ENCODE assay signal across 30 mouse cellular contexts in the genomic region with DNA sequence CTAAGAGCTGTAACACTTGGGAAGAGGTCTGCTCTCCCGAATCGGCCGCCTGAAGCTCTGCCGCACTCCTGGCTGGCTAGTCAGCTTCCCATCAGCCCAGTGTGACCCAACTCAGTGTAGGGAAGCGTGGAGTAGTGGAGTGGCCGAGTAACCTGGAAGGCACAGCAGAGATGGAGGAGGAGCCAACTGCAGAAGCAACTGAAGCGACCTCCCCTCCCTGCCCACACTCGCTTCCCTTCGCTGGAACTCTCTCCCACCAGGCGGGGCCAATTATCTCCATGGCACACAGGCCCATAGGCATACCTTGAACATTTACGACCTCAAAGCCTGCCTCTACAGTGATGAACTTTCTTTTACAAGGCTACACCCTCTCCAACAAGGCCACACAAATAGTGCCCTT. TPM values are rescaled to one million over a fixed set of nuclear protein-coding genes. Genes with fewer than 3 reads are reported as not detected.
DNase-seq lines count a peak whose midpoint lies in the region; ATAC-seq lines count a peak whose summit lies in the region.
"Had no signal": no experiment of that assay in that cellular context is flagged by ENCODE, and none has a peak within 500 bp of the region (broad histone marks: within the 10 kb centered on the region; RNA-seq: fewer than 3 reads in every experiment).

No protein-coding gene starts in this region.

- no peak overlapping the region for H3K4me2 ChIP-seq in forebrain, embryonic 14.5 days (ENCODE audit: low read length)
- H3K4me2 ChIP-seq: embryonic facial prominence, embryonic 12.5 days; forebrain, embryonic 15.5 days; hindbrain, embryonic 12.5 days; limb, embryonic 12.5 days; liver, embryonic 12.5 days; stomach, embryonic 15.5 days had no signal

- 48% methylated on average over 11 of the region's 11 CpGs for WGBS in embryonic facial prominence, embryonic 10.5 days
- WGBS in forebrain, embryonic 14.5 days, result 52% methylated on average over 11 of the region's 11 CpGs

- peaks cover 1% of the 10 kb centered on the region; the same call in 1 of the 2 replicates for H3K4me1 ChIP-seq in embryonic facial prominence, embryonic 10.5 days
- no peaks in the 10 kb centered on the region for H3K4me1 ChIP-seq in forebrain, embryonic 14.5 days (ENCODE audit: control insufficient read depth, insufficient read depth, low read length)
- H3K4me1 ChIP-seq: embryonic facial prominence, embryonic 12.5 days; forebrain, embryonic 15.5 days; hindbrain, embryonic 12.5 days; stomach, embryonic 15.5 days had no signal

- no peak overlapping the region for H3K4me3 ChIP-seq in embryonic facial prominence, embryonic 10.5 days
- H3K4me3 ChIP-seq in forebrain, embryonic 14.5 days (ENCODE audit: low read depth, low read length), result no peak overlapping the region
- H3K4me3 ChIP-seq: embryonic facial prominence, embryonic 12.5 days; forebrain, embryonic 15.5 days; hindbrain, embryonic 12.5 days; layer of hippocampus, adult 2 months; left cerebral cortex, adult 2 months; limb, embryonic 12.5 days; liver, embryonic 12.5 days; stomach, embryonic 15.5 days had no signal

- ATAC-seq in forebrain, embryonic 14.5 days, result no peak
- ATAC-seq: forebrain, embryonic 15.5 days; liver, embryonic 12.5 days; liver, postnatal 0 days; lung, postnatal 0 days; midbrain, embryonic 16.5 days had no signal

- peak; percentile 1 for DNase-seq in kidney, adult 18-20 months
- DNase-seq in kidney, adult 9 months, result no peak
- peak; percentile 7 for DNase-seq in thymus, postnatal 4 days
- no peak for DNase-seq in thymus, postnatal 0 days (ENCODE audit: low spot score)
- peak; percentile 8 for DNase-seq in embryonic facial prominence, embryonic 10.5 days (ENCODE audit: low spot score)
- no peak for DNase-seq in forebrain, embryonic 14.5 days (ENCODE audit: low spot score)
- DNase-seq: adrenal gland, postnatal 14 days; B cell, adult 2 months; cerebellum, adult 11 months; cerebellum, adult 9-10 months; cerebellum, postnatal 36 days; gastrocnemius, postnatal 25 days; heart, adult 18-20 months; heart, postnatal 14 days; kidney, adult 8-10 months; kidney, postnatal 14 days; liver, postnatal 0 days; right cerebral cortex, postnatal 25 days; thymus, postnatal 25 days had no signal

- no peaks in the 10 kb centered on the region for H3K9me3 ChIP-seq in embryonic facial prominence, embryonic 10.5 days
- H3K9me3 ChIP-seq in forebrain, embryonic 14.5 days (replicated peaks; ENCODE audit: control insufficient read depth, low read length), result no peaks in the 10 kb centered on the region
- H3K9me3 ChIP-seq: embryonic facial prominence, embryonic 12.5 days; forebrain, embryonic 15.5 days; G1E; hindbrain, embryonic 12.5 days; limb, embryonic 12.5 days; liver, embryonic 12.5 days; stomach, embryonic 15.5 days had no signal

- peaks cover 15% of the 10 kb centered on the region; the same call in 1 of the 2 replicates for H3K27me3 ChIP-seq in embryonic facial prominence, embryonic 10.5 days (replicated peaks; ENCODE audit: low read depth, poor library complexity, severe bottlenecking)
- H3K27me3 ChIP-seq in forebrain, embryonic 14.5 days (replicated peaks; ENCODE audit: control insufficient read depth, insufficient read depth, low read length), result no peaks in the 10 kb centered on the region
- H3K27me3 ChIP-seq: embryonic facial prominence, embryonic 12.5 days; forebrain, embryonic 15.5 days; hindbrain, embryonic 12.5 days; stomach, embryonic 15.5 days had no signal

- H3K9ac ChIP-seq in forebrain, embryonic 14.5 days (ENCODE audit: low read length), result no peak overlapping the region
- H3K9ac ChIP-seq: embryonic facial prominence, embryonic 12.5 days; forebrain, embryonic 15.5 days; hindbrain, embryonic 12.5 days; limb, embryonic 12.5 days; liver, embryonic 12.5 days; liver, postnatal 0 days; stomach, embryonic 15.5 days had no signal

- H3K27ac ChIP-seq in embryonic facial prominence, embryonic 10.5 days (replicated peaks), result no peak overlapping the region
- H3K27ac ChIP-seq in forebrain, embryonic 14.5 days (ENCODE audit: low read depth, low read length), result no peak overlapping the region
- H3K27ac ChIP-seq: embryonic facial prominence, embryonic 12.5 days; forebrain, embryonic 15.5 days; hindbrain, embryonic 12.5 days; layer of hippocampus, adult 2 months; left cerebral cortex, adult 2 months; limb, embryonic 12.5 days; liver, embryonic 12.5 days; stomach, embryonic 15.5 days had no signal

- peaks cover 6% of the 10 kb centered on the region for H3K36me3 ChIP-seq in embryonic facial prominence, embryonic 10.5 days (replicated peaks)
- peaks cover 3% of the 10 kb centered on the region for H3K36me3 ChIP-seq in forebrain, embryonic 14.5 days (ENCODE audit: control insufficient read depth, insufficient read depth, low read length)
- H3K36me3 ChIP-seq: liver, embryonic 12.5 days; stomach, embryonic 15.5 days had no signal

RNA-seq across cellular contexts. Expression of gene Abhd8, which starts 11.7 kb away (rescaled TPM):
- polyA plus RNA-seq in thymus, postnatal 0 days (2015; fragmentation: Nextera tagmentation; extraction: Ambion mirVana), result 190 and 219 TPM in 2 replicates
- 66.4 and 69.4 TPM in 2 replicates for polyA plus RNA-seq in embryonic facial prominence, embryonic 10.5 days (2016; fragmentation: Nextera tagmentation; extraction: Ambion mirVana)
- polyA plus RNA-seq in forebrain, embryonic 14.5 days (2014; fragmentation: Nextera tagmentation; extraction: Ambion mirVana), result 75.7 and 93.7 TPM in 2 replicates

RNA-seq across cellular contexts. Expression of gene Mrpl34, which starts 13.0 kb away (rescaled TPM):
- polyA plus RNA-seq in thymus, postnatal 0 days (2015; fragmentation: Nextera tagmentation; extraction: Ambion mirVana), result 221 TPM in 2 replicates
- 223 and 236 TPM in 2 replicates for polyA plus RNA-seq in embryonic facial prominence, embryonic 10.5 days (2016; fragmentation: Nextera tagmentation; extraction: Ambion mirVana)
- 185 and 214 TPM in 2 replicates for polyA plus RNA-seq in forebrain, embryonic 14.5 days (2014; fragmentation: Nextera tagmentation; extraction: Ambion mirVana)

RNA-seq across cellular contexts. Expression of gene Dda1, which starts 17.2 kb away (rescaled TPM):
- 154 and 157 TPM in 2 replicates for polyA plus RNA-seq in thymus, postnatal 0 days (2015; fragmentation: Nextera tagmentation; extraction: Ambion mirVana)
- 131 and 134 TPM in 2 replicates for polyA plus RNA-seq in embryonic facial prominence, embryonic 10.5 days (2016; fragmentation: Nextera tagmentation; extraction: Ambion mirVana)
- polyA plus RNA-seq in forebrain, embryonic 14.5 days (2014; fragmentation: Nextera tagmentation; extraction: Ambion mirVana), result 207 and 225 TPM in 2 replicates

RNA-seq across cellular contexts. Expression of gene Ano8, which starts 34.0 kb away (rescaled TPM):
- polyA plus RNA-seq in thymus, postnatal 0 days (2015; fragmentation: Nextera tagmentation; extraction: Ambion mirVana), result 0.68 and 1.4 TPM in 2 replicates
- 2.4 and 3.2 TPM in 2 replicates for polyA plus RNA-seq in embryonic facial prominence, embryonic 10.5 days (2016; fragmentation: Nextera tagmentation; extraction: Ambion mirVana)
- polyA plus RNA-seq in forebrain, embryonic 14.5 days (2014; fragmentation: Nextera tagmentation; extraction: Ambion mirVana), result 5.4 and 6.3 TPM in 2 replicates

RNA-seq across cellular contexts. Expression of gene Gtpbp3, which starts 36.1 kb away (rescaled TPM):
- 17.8 TPM in 2 replicates for polyA plus RNA-seq in thymus, postnatal 0 days (2015; fragmentation: Nextera tagmentation; extraction: Ambion mirVana)
- polyA plus RNA-seq in embryonic facial prominence, embryonic 10.5 days (2016; fragmentation: Nextera tagmentation; extraction: Ambion mirVana), result 24.5 and 25.3 TPM in 2 replicates
- polyA plus RNA-seq in forebrain, embryonic 14.5 days (2014; fragmentation: Nextera tagmentation; extraction: Ambion mirVana), result 2.2 and 3.8 TPM in 2 replicates

Comparison
In these comparisons a context has a peak if more than half of its experiments do, and no peak if none do; other contexts are left out.
1. DNase-seq: peak in kidney, adult 18-20 months (single experiment), thymus, postnatal 4 days (single experiment) and embryonic facial prominence, embryonic 10.5 days (single experiment); none in kidney, adult 9 months (single experiment), thymus, postnatal 0 days (single experiment) and forebrain, embryonic 14.5 days (single experiment).